Mouse (Mus musculus) hindbrain, embryonic 16.5 days (tissue): ENCODE data around the gene Sytl1. TPM values are rescaled to one million over a fixed set of nuclear protein-coding genes. Genes with fewer than 3 reads are reported as not detected.

Experiments used
- ATAC-seq: fragments of 200-750 bp; cut with Nextera tagmentation; 2 replicates; pipeline ENCODE4 v1.8.0; 2017; ENCODE audit warnings: moderate TSS enrichment, moderate library complexity
- H3K27ac ChIP-seq: fragments of 300-500 bp; sonication (generic); 2 replicates; pipeline ENCODE4 v1.5.1; 2014; ENCODE audit warnings: low read depth, mild to moderate bottlenecking, control low read depth, low read length, moderate library complexity
- H3K27me3 ChIP-seq: fragments of 300-500 bp; sonication (generic); replicated peaks from 2 replicates; pipeline ENCODE4 v1.6.1; 2014; ENCODE audit warnings: low read length; ENCODE audit not compliant: control insufficient read depth, insufficient read depth
- H3K36me3 ChIP-seq: fragments of 300-500 bp; sonication (generic); 2 replicates; pipeline ENCODE4 v1.6.1; 2014; ENCODE audit warnings: mild to moderate bottlenecking, low read length, moderate library complexity, mixed read lengths; ENCODE audit not compliant: control insufficient read depth, insufficient read depth
- H3K4me1 ChIP-seq: fragments of 300-500 bp; sonication (generic); 2 replicates; pipeline ENCODE4 v1.6.1; 2014; ENCODE audit warnings: low read depth, low read length; ENCODE audit not compliant: control insufficient read depth, insufficient read depth
- H3K4me2 ChIP-seq: fragments of 300-500 bp; sonication (generic); 2 replicates; pipeline ENCODE4 v1.6.1; 2014; ENCODE audit warnings: mild to moderate bottlenecking, low read length, control low read depth, moderate library complexity
- H3K4me3 ChIP-seq: fragments of 300-500 bp; sonication (generic); 2 replicates; pipeline ENCODE4 v1.5.1; 2014; ENCODE audit warnings: mild to moderate bottlenecking, low read length, control low read depth, moderate library complexity
- H3K9ac ChIP-seq: fragments of 300-500 bp; sonication (generic); 2 replicates; pipeline ENCODE4 v1.6.1; 2014; ENCODE audit warnings: low read depth, mild to moderate bottlenecking, control low read depth, low read length, moderate library complexity
- H3K9me3 ChIP-seq: fragments of 300-500 bp; sonication (generic); 2 replicates; pipeline ENCODE4 v1.6.1; 2014; ENCODE audit warnings: mild to moderate bottlenecking, low read length, moderate library complexity; ENCODE audit not compliant: control insufficient read depth
- WGBS: fragments of 180-500 bp; shearing (Covaris S2); extraction: QIAGEN DNeasy Blood & Tissue Kit; methylation state at CpG from one replicate; pipeline ENCODE4 v1.1.7; 2014; 5-methylcytosine and 5-hydroxymethylcytosine counted together
- polyA plus RNA-seq: library from polyadenylated mRNA; unstranded; fragments of >200 nt; fragmentation: Nextera tagmentation; extraction: Ambion mirVana; gene quantifications from 2 replicates; pipeline ENCODE4 v1.2.1, GENCODE M21; 2015

Sytl1 gene
- polyA plus RNA-seq, 1 experiment from 2014 or later, result 0.44 TPM

GRCm38 (mm10) chr4:133298516-133299365, 35.8 kb upstream of the Sytl1 start:
- ATAC-seq, result peak; percentile 65

GRCm38 (mm10) chr4:133297801-133298238, 34.9 kb upstream of the Sytl1 start:
- peak overlapping the region; percentile 74 for H3K27ac ChIP-seq
- H3K9me3 ChIP-seq, result no peaks in the 10 kb centered on the region
- no peak overlapping the region for H3K4me3 ChIP-seq
- H3K4me2 ChIP-seq, result no peak overlapping the region
- H3K4me1 ChIP-seq, result peaks cover 29% of the 10 kb centered on the region
- H3K27me3 ChIP-seq, result no peaks in the 10 kb centered on the region
- ATAC-seq, result peak; percentile 83
- peak overlapping the region; percentile 36 for H3K9ac ChIP-seq
- H3K36me3 ChIP-seq, result peaks cover 16% of the 10 kb centered on the region
- WGBS, result 0% methylated on average over 5 of the region's 5 CpGs

More at GRCm38 (mm10) chr4:133298516-133299365, 35.8 kb upstream of the Sytl1 start:
- Histone ChIP-seq H3K36me3 (peaks cover 16% of the 10 kb centered on the region), H3K9ac (peak overlapping the region; percentile 47; the same call in 1 of the 2 replicates), H3K27ac (peak overlapping the region; percentile 74), H3K4me3 (no peak overlapping the region), H3K4me1 (peaks cover 25% of the 10 kb centered on the region), H3K4me2 (no peak overlapping the region), H3K27me3 (no peaks in the 10 kb centered on the region), H3K9me3 (no peaks in the 10 kb centered on the region)
- 26% methylated on average over 12 of the region's 12 CpGs for whole genome bisulfite sequencing

- peaks cover 29% of the 10 kb centered on the region for H3K4me1 ChIP-seq
- 60% methylated on average over 10 of the region's 10 CpGs for WGBS
- H3K9ac ChIP-seq, result peak overlapping the region; percentile 10
- no peak for ATAC-seq
- H3K4me2 ChIP-seq, result no peak overlapping the region
- peak overlapping the region; percentile 17; the same call in 1 of the 2 replicates for H3K27ac ChIP-seq
- H3K27me3 ChIP-seq, result no peaks in the 10 kb centered on the region
- H3K36me3 ChIP-seq, result peaks cover 16% of the 10 kb centered on the region
- H3K4me3 ChIP-seq, result no peak overlapping the region
- no peaks in the 10 kb centered on the region for H3K9me3 ChIP-seq
Measured at GRCm38 (mm10) chr4:133297360-133297759, 34.4 kb upstream of the Sytl1 start.

GRCm38 (mm10) chr4:133294084-133294483, 31.2 kb upstream of the Sytl1 start:
- H3K36me3 ChIP-seq, result peaks cover 16% of the 10 kb centered on the region
- H3K9ac ChIP-seq, result no peak overlapping the region
- no peak for ATAC-seq
- 39% methylated on average over 11 of the region's 11 CpGs for WGBS
- H3K27ac ChIP-seq, result no peak overlapping the region
- no peak overlapping the region for H3K4me2 ChIP-seq
- peaks cover 20% of the 10 kb centered on the region for H3K4me1 ChIP-seq
- no peaks in the 10 kb centered on the region for H3K27me3 ChIP-seq
- H3K4me3 ChIP-seq, result no peak overlapping the region
- H3K9me3 ChIP-seq, result no peaks in the 10 kb centered on the region

- Histone ChIP-seq H3K4me3 (no peak overlapping the region), H3K9me3 (no peaks in the 10 kb centered on the region), H3K27ac (no peak overlapping the region; the same call in 1 of the 2 replicates), H3K9ac (peak overlapping the region; percentile 49), H3K4me1 (peaks cover 11% of the 10 kb centered on the region), H3K27me3 (no peaks in the 10 kb centered on the region), H3K36me3 (peaks cover 16% of the 10 kb centered on the region), H3K4me2 (no peak overlapping the region)
- 16% methylated on average over 24 of the region's 24 CpGs for WGBS
- ATAC-seq, result 0 out of 2 replicates have a peak, but pooled peaks have one; percentile 37
Measured at GRCm38 (mm10) chr4:133292901-133293843, 30.3 kb upstream of the Sytl1 start.

GRCm38 (mm10) chr4:133292405-133292804, 29.5 kb upstream of the Sytl1 start:
- no peaks in the 10 kb centered on the region for H3K27me3 ChIP-seq
- no peak overlapping the region for H3K4me2 ChIP-seq
- H3K4me3 ChIP-seq, result no peak overlapping the region
- 53% methylated on average over 4 of the region's 4 CpGs for WGBS
- peaks cover 16% of the 10 kb centered on the region for H3K36me3 ChIP-seq
- peaks cover 4% of the 10 kb centered on the region; the same call in 1 of the 2 replicates for H3K4me1 ChIP-seq
- no peaks in the 10 kb centered on the region for H3K9me3 ChIP-seq
- H3K27ac ChIP-seq, result no peak overlapping the region
- no peak overlapping the region for H3K9ac ChIP-seq
- ATAC-seq, result no peak

- H3K36me3 ChIP-seq, result peaks cover 16% of the 10 kb centered on the region
- WGBS, result 94% methylated on average over 1 of the region's 1 CpGs
- no peaks in the 10 kb centered on the region for H3K27me3 ChIP-seq
- H3K4me1 ChIP-seq, result peaks cover 4% of the 10 kb centered on the region; the same call in 1 of the 2 replicates
- no peak overlapping the region for H3K4me3 ChIP-seq
- no peak overlapping the region for H3K27ac ChIP-seq
- no peak for ATAC-seq
- H3K4me2 ChIP-seq, result no peak overlapping the region
- H3K9me3 ChIP-seq, result no peaks in the 10 kb centered on the region
- no peak overlapping the region for H3K9ac ChIP-seq
Measured at GRCm38 (mm10) chr4:133291255-133291654, 28.3 kb upstream of the Sytl1 start.

GRCm38 (mm10) chr4:133286476-133287077, 23.7 kb upstream of the Sytl1 start:
- H3K27me3 ChIP-seq, result no peaks in the 10 kb centered on the region
- no peak for ATAC-seq
- no peak overlapping the region for H3K4me2 ChIP-seq
- H3K4me1 ChIP-seq, result peaks cover 6% of the 10 kb centered on the region; the same call in 1 of the 2 replicates
- H3K27ac ChIP-seq, result no peak overlapping the region
- no peak overlapping the region for H3K9ac ChIP-seq
- H3K36me3 ChIP-seq, result no peaks in the 10 kb centered on the region; the same call in 1 of the 2 replicates
- no peak overlapping the region for H3K4me3 ChIP-seq
- no peaks in the 10 kb centered on the region for H3K9me3 ChIP-seq
- WGBS, result 89% methylated on average over 4 of the region's 4 CpGs
